Mouse (Mus musculus) cerebral cortex, adult 2 months (tissue): ENCODE data around the gene Selenbp1.

ENCODE experiments used
- WGBS: fragments of 180-500 bp; shearing (Covaris S2); methylation state at CpG from one replicate; pipeline ENCODE4 v1.1.7; 2018; 5-methylcytosine and 5-hydroxymethylcytosine counted together

Selenbp1 gene

GRCm38 (mm10) chr3:94984312-94984711 is 51.5 kb downstream of the Selenbp1 start:
- 90% methylated on average over 11 of the region's 11 CpGs for WGBS

DNA sequence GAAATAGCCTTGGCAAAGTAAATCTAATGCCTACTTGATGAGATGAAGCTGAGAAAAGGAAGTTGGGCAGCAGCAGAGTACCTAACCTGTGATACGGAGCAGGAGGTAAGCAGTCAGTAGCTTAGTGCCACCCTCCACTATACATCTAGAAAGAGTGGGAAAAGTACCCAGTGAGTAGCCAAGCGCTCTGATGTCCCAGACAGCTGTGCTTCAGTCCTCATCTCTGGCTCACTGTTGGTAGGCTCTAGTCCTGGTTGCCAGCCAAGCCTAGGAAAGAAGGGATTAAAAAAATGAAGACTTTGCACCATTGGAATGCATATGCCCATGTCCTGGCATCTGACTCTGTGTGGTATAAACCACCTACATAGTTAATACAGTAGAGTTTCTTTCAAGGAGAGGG is 52.7 kb downstream of the Selenbp1 start:
- 89% methylated on average over 2 of the region's 2 CpGs for WGBS

DNA sequence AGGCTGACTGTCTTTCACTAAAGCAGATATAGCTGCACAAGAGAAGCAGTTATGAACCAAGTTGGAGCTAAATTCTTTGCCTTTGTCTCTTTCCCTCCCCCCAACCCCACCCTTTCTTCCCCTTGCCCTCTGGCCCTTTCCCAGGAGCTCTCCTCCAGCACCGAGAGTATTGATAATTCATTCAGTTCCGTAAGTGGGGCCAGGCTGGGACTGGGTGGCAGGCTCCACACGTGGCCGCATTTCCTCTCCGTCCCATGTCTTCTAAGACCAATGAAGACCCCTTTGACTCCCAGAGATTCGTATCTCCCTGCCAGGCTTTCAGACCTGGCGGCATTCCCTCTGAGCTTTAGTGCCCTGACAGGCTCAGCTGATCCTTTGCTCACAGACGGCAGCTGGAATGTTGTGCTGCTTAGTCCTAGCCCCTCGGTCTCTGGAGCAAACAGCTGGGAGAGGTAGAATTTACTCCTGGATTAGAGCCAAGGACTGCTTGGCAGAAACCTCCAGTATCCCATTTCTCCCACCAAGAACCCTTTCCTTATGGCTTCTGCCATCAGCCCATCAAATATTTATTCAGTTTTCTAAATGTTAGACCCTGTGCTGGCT is 56.4 kb downstream of the Selenbp1 start:
- WGBS: 48% methylated on average over 9 of the region's 9 CpGs
